Comparison of ENCODE assay signal across 18 mouse cellular contexts in genomic region chr9:45085741-45086690, GRCm38 (mm10). TPM values are rescaled to one million over a fixed set of nuclear protein-coding genes. Genes with fewer than 3 reads are reported as not detected.
DNase-seq lines count a peak whose midpoint lies in the region; ATAC-seq and TF ChIP-seq lines count a peak whose summit lies in the region.
"Had no signal": no experiment of that assay in that cellular context is flagged by ENCODE, and none has a peak within 500 bp of the region (broad histone marks: within the 10 kb centered on the region; RNA-seq: fewer than 3 reads in every experiment).

No protein-coding gene starts in this region.

- peaks cover 44% of the 10 kb centered on the region for H3K4me1 ChIP-seq in cerebellum, adult 2 months (ENCODE audit: control insufficient read depth, insufficient read depth, low read length)
- H3K4me1 ChIP-seq: limb, embryonic 10.5 days; midbrain, embryonic 13.5 days; neural tube, embryonic 13.5 days had no signal

- no peak for DNase-seq in cerebellum, postnatal 4 days (ENCODE audit: low spot score in 2 of 2)
- peak; percentile 64 for DNase-seq in A20 (ENCODE audit: low read depth, low spot score)
- DNase-seq in cerebellum, adult 2 months: peak; percentile 82 to 98
- DNase-seq in adrenal gland, postnatal 36 days: no peak
- DNase-seq in kidney, postnatal 36 days: no peak
- no peak for DNase-seq in MN1 (ENCODE audit: low spot score)
- DNase-seq: adrenal gland, postnatal 25 days; heart, adult 11 months; heart, postnatal 14 days; lung, postnatal 36 days had no signal

- H3K27ac ChIP-seq in cerebellum, adult 2 months (ENCODE audit: insufficient read depth, low read length): peak overlapping the region; percentile 94
- H3K27ac ChIP-seq: limb, embryonic 10.5 days; liver, embryonic 14.5 days; midbrain, embryonic 13.5 days; neural tube, embryonic 13.5 days had no signal

- H3K27me3 ChIP-seq in cerebellum, adult 2 months (ENCODE audit: control insufficient read depth, insufficient read depth, low read length): no peaks in the 10 kb centered on the region

- WGBS in cerebellum, adult 2 months: 17% methylated on average over 12 of the region's 12 CpGs

- H3K4me3 ChIP-seq in cerebellum, adult 2 months (replicated peaks; ENCODE audit: insufficient read depth, low read depth, low read length): no peak overlapping the region
- H3K4me3 ChIP-seq: limb, embryonic 10.5 days; midbrain, embryonic 13.5 days; neural tube, embryonic 13.5 days had no signal

- TF ChIP-seq POLR2A in cerebellum, adult 2 months (IDR thresholded peaks at IDR 0.05; ENCODE audit: borderline replicate concordance, insufficient read depth, low read length): peak; percentile 41; the same call in 1 of the 2 replicates

- peak; percentile 88 for ATAC-seq in cerebellum, adult (ENCODE audit: insufficient number of reproducible peaks, low FRiP score, low TSS enrichment)
- ATAC-seq in hematopoietic stem cell, adult 5-6 weeks (replicated peaks in 1 of 2; ENCODE audit: insufficient read depth in 1 of 2, low FRiP score in 2 of 2, low TSS enrichment in 1 of 2, low read depth in 1 of 2, poor library complexity in 2 of 2, severe bottlenecking in 2 of 2): peak; percentile 29 to 56; a peak in 1 of 4 replicates
- ATAC-seq: midbrain, embryonic 13.5 days had no signal

- no peak for TF ChIP-seq CTCF in cerebellum, adult 2 months (IDR thresholded peaks at IDR 0.05; ENCODE audit: borderline replicate concordance, insufficient read depth, low read depth, low read length)

RNA-seq across cellular contexts. Expression of gene Jaml, which starts 7.0 kb away (rescaled TPM):
- 3.8 and 4.2 TPM in 2 replicates for polyA plus RNA-seq in cerebellum, adult 2 months (2012; rRNA removed)
- total RNA-seq in hematopoietic stem cell, adult 5-6 weeks (2017): 1.7 and 3.3 TPM in 2 replicates
- 1 to 10 TPM; 1.9 to 3.1 TPM for total RNA-seq in adrenal gland, postnatal 36 days (2021)
- total RNA-seq: G1E had no signal
- polyA plus RNA-seq: forebrain, embryonic 11.5 days; G1E had no signal

RNA-seq across cellular contexts. Expression of gene Mpzl3, which starts 31.0 kb away (rescaled TPM):
- 7.4 and 8.3 TPM in 2 replicates for polyA plus RNA-seq in cerebellum, adult 2 months (2012; rRNA removed)
- total RNA-seq in hematopoietic stem cell, adult 5-6 weeks (2017): 0.19 and 0.99 TPM in 2 replicates
- total RNA-seq in adrenal gland, postnatal 36 days (2021): 10 to 100 TPM in 1 of 2 experiments, 1 to 10 TPM in 1; 5.3 to 12.2 TPM

RNA-seq across cellular contexts. Expression of gene Scn2b, which starts 31.6 kb away (rescaled TPM):
- polyA plus RNA-seq in cerebellum, adult 2 months (2012; rRNA removed): 151 and 165 TPM in 2 replicates
- total RNA-seq in hematopoietic stem cell, adult 5-6 weeks (2017): 0.44 TPM in 1 of 2 replicates, not detected in the other
- 10 to 100 TPM; 10.6 to 15.7 TPM for total RNA-seq in adrenal gland, postnatal 36 days (2021)
- polyA plus RNA-seq: G1E had no signal

RNA-seq across cellular contexts. Expression of gene Mpzl2, which starts 46.4 kb away (rescaled TPM):
- 1.1 and 2.4 TPM in 2 replicates for polyA plus RNA-seq in cerebellum, adult 2 months (2012; rRNA removed)
- 0.31 and 3.3 TPM in 2 replicates for total RNA-seq in hematopoietic stem cell, adult 5-6 weeks (2017)
- total RNA-seq in adrenal gland, postnatal 36 days (2021): 10 to 100 TPM in 1 of 2 experiments, 1 to 10 TPM in 1; 8.3 to 10.4 TPM
- polyA plus RNA-seq: G1E had no signal

RNA-seq across cellular contexts. Expression of gene Scn4b, which starts 52.2 kb away (rescaled TPM):
- polyA plus RNA-seq in cerebellum, adult 2 months (2012; rRNA removed): 78.8 and 109 TPM in 2 replicates
- 0.25 TPM in 1 of 2 replicates, not detected in the other for total RNA-seq in hematopoietic stem cell, adult 5-6 weeks (2017)
- total RNA-seq in adrenal gland, postnatal 36 days (2021): under 1 TPM; 0.60 to 0.66 TPM
- polyA plus RNA-seq: G1E had no signal

Comparison
In these comparisons a context has a peak if more than half of its experiments do, and no peak if none do; other contexts are left out.
1. DNase-seq: peak in A20 (single experiment) and cerebellum, adult 2 months (2 of 2); none in cerebellum, postnatal 4 days (0 of 2), adrenal gland, postnatal 36 days (0 of 2), kidney, postnatal 36 days (0 of 2) and MN1 (single experiment).